Mouse (Mus musculus): ENCODE data around the gene Gm11437.

GRCm38 (mm10) chr11:84179954-84180598, 12.8 kb upstream of the Gm11437 start:
- TF ChIP-seq CTCF (IDR thresholded peaks at IDR 0.05; ENCODE audit: low read depth, low read length) = no peak
- no peak for TF ChIP-seq TAL1 (conservative IDR thresholded peaks at IDR 0.05; ENCODE audit: low read depth, low read length)
- no peak for TF ChIP-seq POLR2AphosphoS5 (IDR thresholded peaks at IDR 0.05; ENCODE audit: insufficient replicate concordance, low read depth, low read length)

All from G1E (cell line).